Mouse (Mus musculus): ENCODE measurements around the gene Fam78b.

- TF ChIP-seq CTCF (conservative IDR thresholded peaks at IDR 0.05; ENCODE audit: low read length): no peak
- no peak for TF ChIP-seq NANOG (IDR thresholded peaks at IDR 0.05; ENCODE audit: borderline replicate concordance, low read length)
Observed at GRCm38 (mm10) chr1:167042558-167042957, 41.3 kb downstream of the Fam78b start.
